Mouse (Mus musculus) neural tube, embryonic 10.5 days (tissue): Measurements from ENCODE around the gene BC004004.
"Not testable (repeated sequence)": the region's sequence is repeated elsewhere in the genome, so short reads cannot be mapped to it uniquely, and the experiment has no call there.

Experiments used
- DNase-seq: peaks from one replicate; pipeline ENCODE4 v3.0.0-alpha.2; 2017; ENCODE audit warnings: low spot score; ENCODE audit errors: extremely low spot score

Gene BC004004

DNA sequence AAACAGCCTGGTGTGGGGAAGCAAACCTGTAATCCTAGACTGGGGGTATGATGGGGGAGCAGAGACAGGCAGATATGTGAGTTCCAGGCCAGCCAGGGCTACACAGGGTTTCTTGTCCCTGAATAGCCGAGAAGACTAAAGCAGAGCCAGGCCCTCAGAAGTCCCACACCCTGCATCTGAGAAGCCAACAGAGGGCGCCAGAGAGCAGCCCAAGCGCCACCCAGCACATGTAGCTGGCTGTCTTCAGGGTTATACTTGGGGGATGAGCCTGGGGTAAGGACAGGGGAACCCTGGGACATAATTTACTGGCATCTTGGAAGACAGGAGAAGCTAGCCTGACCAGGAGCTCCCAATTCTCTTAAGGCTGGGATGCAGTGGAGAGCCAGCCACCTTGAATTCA is 9.1 kb upstream of the BC004004 start:
- DNase-seq: peak; percentile 82

DNA sequence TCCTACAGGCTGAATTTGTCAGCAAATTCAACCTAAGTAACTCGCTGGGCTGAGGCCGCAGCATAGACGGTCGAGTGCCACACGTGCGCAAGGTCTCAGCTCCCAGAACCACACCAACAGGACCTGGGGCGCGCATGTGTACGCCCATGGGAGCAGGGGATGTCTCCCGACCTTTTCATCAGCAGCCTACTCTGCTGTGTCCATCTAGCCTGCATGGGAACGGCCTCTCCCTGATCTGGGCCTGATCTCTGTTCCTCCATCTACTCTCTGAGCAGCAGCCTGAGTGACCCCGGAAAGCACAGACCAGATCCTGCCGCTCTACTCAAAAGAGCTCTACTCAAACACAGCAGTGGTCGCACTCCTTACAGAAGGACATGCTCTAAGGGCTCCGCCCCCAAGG is 8.1 kb upstream of the BC004004 start:
- DNase-seq: no peak

DNA sequence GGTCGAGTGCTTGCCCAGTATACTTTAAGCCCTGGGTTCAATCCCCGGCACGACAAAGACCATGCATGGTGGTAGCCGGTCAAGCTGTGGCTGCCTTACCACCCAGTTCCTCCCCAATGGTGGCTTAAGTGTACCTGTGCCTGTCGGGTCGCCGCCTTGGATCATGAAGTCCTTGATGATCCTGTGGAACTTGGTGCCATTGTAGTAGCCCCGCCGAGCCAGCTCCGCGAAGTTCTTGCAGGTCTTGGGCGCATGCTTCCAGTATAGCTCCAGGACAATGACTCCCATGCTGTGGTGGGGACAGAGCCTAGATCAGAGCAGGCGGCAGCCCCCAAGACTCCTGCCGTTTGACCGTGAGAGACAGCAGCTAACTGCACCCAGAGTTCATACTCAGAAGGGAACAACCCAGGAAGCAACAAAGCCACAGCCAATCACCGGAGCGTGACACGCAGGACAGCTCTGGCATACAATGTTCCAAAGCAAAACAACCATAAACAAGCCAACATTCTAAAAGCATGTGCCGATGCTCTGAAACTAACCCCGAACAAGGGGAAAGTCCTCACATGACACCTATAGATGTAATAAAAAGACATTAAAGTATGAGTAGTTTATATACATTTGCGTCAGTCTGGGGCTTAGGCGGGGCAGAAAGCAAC is 6.9 kb upstream of the BC004004 start:
- no peak for DNase-seq

DNA sequence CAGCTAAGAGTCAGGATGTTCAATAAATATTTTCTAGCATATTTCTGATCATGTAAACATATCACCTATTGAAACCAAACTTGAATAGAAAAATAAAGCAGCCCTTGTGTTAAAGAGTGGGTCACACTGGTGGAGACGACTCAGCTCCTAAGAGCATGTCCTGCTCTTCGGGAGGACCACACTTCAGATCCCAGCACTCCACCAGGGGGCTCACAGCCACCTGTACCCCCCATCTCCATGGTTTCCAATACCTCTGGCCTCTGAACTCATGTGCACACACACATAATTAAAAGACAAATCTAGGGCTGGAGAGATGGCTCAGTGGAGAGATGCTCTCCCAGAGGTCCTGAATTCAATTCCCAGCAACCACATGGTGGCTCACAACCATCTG is 6.3 kb upstream of the BC004004 start:
- no peak for DNase-seq

DNA sequence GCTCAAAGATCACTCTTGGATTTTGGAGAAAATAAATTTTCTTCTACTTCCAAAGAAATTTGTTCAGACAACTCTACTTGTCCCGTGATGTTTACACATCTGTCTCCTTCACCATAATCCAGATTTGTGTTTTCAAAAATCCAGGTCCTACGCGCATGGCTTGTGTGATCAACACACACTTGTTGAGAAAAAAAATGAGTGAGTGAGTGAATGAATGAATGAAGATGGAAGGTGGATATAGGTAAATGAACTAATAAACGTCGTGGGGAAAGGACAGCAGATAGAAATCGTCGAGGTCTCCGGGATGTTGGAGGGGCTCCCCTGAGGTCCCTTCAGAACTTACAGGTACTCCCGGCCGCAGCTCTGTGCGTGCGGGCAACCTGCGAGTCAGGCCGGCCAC is 5.2 kb upstream of the BC004004 start:
- no peak for DNase-seq

DNA sequence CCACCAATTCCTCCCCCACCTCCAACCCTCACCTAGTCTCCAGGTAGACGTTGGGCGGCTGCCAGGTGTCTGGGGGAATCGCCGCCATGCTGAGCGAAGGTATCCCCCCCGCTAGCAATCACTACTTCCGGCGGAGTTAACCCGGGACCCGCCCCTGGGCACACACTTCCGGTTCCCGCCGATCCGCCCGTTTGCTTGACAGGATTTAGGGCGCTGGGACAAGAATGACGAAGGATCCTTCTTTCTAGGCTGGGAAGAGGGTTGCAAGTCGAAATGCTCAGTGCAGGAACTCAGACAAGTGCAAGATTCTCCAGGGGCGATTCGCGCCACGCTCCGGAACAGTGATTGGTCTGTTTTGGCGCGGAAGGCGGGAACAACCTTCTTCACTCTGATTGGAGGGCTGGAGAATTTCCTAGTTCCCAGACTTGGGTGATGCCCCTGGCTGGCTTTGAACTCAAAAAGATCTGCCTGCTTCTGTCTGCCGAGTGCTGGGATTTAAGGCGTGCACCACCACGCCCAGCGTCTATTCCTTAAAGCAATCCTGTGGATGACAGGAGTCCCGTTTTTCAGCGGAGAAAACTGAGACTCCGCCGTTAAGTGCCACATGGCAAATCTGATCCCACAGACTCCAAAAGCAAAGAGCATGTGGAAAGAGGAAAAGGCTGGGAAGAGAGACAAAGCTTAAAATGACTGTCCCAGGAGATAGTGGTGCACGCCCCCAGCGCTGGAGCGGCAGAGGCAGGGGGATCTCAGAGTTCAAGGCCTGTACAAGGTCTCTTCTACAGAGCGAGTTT is 4.6 kb upstream of the BC004004 start, which contains the start of gene Ppil1:
Gene Ppil1 (minus strand): TSS at position 347 of the 794 bp plus-strand sequence.
- DNase-seq: peak; percentile 90

DNA sequence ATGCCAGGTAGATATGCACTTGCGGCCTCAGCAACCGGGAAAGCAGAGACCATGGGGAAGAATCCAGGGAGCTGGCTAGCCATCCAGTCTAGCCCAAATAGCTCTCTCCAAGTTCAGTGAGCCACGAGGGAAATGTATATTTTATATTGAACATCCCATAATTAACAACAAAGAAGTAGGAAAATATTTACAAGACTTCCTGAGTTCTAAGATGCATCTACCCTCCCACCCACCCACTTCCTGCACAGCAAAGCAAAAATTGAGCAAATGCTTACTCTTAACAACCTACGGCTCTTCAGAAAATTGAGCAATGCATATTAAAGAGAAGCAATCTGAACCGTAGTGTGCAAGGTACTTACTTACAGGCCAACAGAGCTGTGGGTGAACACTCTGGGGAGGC is 3.8 kb upstream of the BC004004 start:
- no peak for DNase-seq

DNA sequence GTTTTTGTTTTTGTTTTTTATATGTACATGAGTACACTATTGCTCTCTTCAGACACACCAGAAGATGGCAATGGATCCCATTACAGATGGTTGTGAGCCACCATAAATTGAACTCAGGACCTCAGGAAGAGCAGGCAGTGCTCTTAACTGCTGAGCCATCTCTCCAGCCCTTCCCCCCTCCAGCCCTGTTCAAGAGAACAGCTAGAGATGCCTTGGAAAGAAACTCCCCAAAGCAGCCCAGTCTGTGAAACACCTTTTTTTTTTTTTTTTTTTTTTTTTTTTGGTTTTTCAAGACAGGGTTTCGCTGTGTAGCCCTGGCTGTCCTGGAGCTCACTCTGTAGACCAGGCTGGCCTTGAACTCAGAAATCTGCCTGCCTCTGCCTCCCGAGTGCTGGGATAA is 1.5 kb upstream of the BC004004 start:
- not testable (repeated sequence) for DNase-seq

DNA sequence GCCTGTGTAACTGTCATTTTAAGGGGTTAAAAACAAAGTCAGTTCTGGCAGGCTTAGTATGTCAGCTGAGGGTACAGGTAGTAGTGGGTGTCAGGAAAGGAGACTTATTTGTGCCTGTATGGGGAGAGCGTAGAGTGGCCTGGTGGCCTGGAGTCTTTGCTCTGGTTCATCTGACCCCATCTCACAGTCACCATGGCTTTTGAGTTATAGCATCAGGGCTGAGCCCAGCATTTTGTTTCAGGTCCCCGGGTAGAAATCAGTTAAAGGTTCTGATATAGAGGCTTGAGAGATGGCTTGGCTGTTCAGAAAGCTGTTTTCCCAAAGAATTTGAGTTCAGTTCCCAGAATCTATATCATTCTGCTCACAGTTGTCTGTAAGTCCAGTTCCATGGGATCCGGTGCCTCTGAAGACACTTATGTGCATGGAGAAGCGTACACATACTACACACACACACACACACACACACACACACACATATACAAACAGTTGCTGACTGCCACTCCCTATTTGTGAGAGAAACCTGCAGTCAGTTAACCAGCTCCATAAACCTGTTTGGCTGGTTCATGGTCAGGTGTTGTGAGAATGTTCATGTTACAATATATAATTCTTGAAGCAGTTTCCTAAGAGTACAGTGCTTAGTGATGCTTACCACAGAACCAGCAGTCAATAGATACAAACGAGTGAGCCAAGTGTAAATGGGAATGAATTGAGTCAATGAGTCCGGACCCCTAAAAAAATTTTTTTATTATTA is 482 bp upstream of the BC004004 start:
- no peak for DNase-seq

DNA sequence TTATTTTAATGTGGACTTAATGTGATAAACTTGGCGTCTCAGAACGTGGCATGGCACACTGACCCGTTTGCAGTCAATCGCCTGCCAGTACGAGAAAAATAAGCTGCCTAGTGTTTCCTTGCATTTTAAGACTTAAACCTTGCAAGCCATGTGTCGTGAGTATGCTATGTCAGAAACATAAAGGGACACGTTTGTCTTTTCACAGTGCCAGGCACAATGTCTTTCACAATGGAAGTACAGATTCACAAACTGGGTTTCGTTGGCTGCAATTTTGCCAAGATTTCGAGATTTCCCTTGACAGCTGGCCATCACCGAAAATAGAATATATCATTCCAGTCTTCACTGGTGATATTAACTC is 740 bp downstream of the BC004004 start:
- no peak for DNase-seq

DNA sequence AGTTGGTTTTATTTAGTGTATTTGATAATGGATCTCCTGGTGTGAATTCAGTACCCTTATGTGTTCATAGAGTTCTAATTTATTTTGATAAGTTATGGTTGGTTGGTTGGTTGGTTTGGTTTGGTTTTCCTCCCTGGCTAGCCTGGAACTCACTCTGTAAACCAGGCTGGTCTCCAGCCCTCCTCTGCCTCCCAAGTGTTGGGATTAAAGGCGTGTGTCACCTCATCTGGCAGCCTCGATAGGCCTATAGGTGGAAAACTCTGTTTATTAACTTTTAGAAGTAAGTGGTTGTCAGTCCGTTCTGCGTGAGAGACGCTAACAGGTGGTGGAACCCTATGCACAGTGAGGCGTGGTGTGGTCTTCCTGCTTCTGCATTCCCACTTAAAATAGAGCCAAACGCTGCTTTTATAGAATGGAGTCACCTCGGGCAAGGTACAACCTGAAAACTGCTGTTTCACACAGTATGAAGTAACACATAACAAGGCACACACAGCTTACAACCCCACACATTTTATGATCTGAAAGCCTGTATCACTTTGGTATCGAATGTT is 1.6 kb downstream of the BC004004 start:
- no peak for DNase-seq

DNA sequence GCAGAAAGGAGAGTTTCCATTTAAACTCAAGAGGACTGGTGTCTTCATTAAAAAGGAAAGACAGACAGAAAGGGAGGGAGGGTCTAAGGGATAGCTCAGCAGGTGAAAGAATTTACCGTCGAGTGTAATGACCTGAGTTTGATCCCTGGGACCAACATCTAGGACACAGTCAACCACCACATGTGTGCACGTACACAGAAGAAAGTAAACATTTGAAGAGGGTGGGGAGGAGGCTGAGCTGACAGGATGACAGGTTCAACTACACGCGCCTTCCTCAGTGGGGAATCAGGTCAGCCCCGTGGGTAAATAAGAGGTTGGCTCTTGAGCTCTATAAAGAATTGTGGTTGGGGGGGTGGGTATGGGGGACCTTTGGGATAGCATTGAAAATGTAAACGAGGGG is 4.6 kb downstream of the BC004004 start:
- no peak for DNase-seq

DNA sequence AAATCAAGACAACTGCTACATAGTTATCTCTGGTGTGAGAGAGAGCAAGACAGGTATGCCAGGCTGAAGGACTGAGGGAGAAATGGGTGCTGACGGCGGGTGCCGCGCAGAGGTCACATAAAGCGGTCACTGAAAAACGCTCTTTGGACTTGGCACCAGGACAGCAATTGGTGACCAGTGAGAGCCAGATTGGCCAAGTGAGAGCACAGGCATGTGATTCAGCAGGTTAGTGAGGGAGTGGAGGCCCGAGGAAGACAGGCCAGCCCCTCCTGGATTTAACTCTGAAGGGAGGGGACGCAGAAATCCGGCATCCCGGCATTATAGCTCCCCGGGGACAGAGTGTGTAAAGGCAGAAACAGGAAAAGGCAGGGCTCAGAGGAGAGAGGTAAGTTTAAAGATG is 5.3 kb downstream of the BC004004 start:
- no peak for DNase-seq

DNA sequence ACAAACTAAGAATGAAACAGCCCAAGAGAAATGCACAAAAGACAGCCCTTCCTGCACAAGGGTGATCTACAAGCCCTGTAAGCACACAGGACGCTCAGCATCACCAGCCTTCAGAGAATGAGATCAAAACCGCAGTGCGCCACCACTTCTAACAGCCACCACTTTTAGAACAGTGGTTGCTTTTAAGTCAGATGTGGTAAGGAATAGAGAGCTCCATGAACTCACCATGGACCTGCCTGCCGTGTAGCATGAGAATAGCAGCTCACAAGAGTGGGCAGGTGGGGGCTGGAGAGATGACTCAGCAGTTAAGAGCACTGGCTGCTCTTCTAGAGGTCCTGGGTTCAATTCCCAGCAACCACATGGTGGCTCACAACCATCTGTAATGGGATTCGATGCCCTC is 11.8 kb downstream of the BC004004 start:
- no peak for DNase-seq

DNA sequence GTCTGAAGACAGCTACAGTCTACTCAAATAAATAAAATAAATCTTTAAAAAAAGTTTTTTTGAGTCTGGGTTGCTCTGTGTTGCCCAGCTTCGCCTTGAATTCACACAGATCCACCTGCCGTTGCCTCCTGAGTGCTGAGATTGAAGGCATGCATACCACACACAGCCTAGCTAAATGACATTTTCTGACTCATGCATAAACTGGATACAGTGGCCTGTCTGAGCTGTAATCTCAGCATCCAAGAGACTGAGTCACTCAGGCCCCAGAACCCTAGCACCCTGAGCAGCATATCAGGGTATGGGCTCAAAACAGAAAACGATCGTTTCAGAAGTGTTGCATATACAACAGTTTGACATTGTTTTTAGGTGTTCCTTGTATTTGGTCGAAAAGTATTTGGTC is 13.0 kb downstream of the BC004004 start:
- no peak for DNase-seq

DNA sequence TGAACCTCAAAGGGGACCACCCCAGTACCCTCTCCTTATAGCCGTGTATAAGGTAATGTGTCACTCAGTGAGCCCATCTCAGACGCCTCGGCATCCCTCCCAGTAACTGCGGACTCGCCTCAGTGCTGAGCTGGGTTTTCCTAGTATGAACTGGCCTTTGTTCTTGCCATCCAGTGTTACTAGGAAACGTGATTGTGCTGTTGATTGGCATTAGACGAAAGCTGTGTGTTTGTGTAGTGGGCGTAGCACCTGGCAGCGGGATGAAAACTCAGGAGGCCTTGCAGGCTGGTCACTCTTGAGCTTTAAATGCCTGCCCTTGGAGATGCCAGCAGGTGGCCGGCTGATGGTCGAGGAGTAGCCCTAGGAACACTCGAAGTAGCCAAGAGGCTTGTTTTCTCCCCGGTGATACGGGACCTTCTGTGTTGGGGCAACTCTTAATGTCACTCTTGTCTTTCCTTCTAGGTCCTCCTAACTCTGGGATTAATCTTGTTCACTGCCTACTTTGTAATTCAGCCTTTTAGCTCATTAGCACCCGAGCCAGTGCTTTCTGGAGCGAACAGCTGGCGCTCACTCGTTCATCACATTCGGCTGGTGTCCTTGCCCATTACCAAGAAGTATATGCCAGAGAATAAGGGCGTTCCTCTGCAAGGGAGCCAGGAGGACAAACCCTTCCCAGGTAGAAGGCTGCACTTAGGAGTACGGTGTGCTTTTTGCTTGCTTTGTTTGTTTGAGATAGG is 13.8 kb downstream of the BC004004 start:
- DNase-seq: no peak

DNA sequence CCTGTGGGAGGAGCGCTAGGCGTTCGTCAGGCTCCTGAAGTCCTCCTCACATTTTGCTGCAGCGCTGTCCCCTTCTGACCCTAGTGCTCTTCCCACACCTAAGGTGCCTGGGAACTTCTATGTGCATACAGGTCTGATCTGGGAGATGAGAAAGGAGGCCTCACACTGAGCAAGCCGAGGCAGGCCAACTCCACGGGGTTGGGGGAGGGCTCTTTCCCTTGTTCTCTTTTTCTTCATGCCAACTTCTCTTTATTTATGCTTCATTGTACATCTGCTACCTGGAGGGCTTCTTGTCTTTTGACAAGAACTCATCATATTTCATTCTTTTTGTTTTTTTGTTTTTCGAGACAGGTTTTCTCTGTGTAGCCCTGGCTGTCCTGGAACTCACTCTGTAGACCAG is 23.2 kb downstream of the BC004004 start:
- no peak for DNase-seq

DNA sequence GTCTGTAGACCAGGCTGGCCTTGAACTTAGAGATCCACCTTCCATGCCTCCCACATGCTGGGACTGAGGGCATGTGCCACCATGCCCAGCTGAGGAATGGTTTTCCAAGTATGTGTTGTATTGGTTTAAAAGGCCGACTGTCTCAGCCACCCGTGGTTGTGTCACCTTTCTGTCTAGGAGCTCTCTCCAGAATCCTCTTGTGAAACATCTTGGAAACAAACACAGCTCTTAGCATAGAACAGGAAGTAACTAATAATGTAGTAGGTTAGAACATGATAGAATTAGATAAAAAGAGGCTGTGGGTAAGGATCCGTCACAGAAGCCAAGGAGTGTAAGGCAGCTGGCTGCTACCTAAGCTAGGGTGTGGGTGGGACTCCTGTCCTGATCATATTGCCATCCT is 24.4 kb downstream of the BC004004 start:
- DNase-seq: no peak

DNA sequence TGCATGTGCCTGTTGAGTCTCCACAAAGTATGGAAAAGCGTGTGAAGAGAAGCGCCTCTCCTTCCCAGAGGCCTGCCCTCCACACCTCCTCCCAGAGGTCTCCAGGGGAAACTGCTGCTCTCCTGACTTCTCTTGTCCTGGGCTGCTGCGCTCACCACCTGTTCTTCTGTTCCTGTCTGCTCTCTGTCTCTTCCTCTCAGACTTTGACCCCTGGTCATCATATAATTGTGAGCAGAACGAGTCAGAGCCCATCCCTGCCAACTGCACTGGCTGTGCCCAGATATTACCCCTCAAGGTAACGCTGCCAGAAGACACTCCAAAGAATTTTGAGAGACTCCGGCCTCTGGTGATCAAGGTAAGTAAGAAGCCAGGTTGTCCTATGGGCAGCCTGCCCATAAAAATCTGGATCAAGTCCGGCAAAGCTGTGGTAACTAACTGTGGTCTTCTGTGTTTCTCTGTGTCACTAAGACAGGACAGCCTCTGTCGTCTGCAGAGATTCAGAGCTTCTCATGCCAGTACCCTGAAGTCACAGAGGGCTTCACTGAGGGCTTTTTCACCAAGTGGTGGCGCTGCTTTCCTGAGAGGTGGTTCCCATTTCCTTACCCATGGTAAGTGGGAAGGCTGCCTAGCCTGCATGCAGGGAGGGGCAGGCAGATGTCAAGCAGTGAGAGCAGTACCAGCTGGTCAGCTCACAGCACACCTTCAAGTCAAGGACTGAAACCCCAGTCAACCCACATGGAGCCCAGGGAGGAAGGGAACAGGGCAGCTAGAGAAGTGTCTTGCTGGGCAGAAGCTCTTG is 25.4 kb downstream of the BC004004 start:
- DNase-seq: no peak

DNA sequence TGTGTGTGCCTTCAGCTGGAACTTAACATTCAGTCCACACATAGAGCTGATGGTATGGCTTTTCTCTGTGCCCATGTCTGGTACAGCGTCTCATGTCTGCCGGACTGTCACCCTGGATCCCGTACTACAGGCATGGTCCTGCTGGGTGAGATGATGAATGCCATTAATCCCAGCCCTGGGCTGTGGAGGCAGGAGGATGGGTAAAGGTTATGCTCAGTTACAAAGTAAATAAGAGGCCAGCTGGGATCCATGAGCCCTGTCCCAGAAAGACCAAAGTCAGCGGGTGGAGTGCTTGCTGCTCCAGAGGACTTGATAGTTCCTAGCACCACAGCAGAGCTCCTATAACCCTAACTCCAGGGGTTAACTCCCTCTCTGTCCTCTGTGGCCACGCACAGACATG is 27.2 kb downstream of the BC004004 start:
- DNase-seq: no peak

DNA sequence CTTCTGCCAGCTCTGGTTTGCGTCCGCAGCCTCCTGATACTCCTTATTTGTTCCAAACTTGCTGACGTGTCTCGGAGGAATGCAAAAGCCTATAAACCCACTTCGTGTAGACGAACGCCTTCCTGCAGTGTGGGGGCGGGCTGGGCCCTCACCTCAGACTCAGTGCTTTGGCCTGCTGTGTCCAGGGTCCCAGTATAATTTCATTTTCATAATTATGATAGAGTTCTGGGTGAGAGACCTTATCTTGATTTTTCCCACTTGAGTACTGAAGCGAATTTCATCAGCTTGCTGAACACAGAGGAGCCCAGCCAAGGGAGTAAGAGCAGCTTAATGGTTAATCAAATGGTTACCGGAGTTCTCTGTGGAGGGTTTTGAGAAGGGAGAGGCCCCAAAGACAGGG is 28.7 kb downstream of the BC004004 start:
- DNase-seq: no peak
